Mouse (Mus musculus): ENCODE results near the gene Gm49601. TPM values are rescaled to one million over a fixed set of nuclear protein-coding genes. Genes with fewer than 3 reads are reported as not detected.

The Gm49601 gene
- polyA plus RNA-seq, 1 experiment: not detected

DNA sequence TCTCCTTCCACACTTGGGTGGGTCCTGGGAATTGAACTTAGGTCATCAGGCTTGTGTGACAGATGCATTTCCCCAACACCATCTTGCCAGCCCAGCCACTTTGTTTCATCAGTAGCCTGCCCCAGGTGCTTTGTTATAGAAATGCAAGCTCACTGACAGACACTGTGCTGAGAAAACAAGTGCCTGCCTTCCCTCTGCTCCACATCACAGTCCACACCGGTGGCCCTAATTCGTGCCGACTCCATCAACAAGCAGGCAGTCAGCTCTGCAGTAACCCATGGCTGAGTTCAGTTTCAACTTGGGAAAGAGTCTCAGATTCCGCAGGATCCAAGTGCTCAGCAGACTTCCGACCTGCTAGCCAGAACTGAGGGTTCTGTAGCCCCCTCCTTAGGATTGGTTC is 10.2 kb upstream of the Gm49601 start:
- no peak for TF ChIP-seq GATA1 (IDR thresholded peaks at IDR 0.05; ENCODE audit: low read length)

DNA sequence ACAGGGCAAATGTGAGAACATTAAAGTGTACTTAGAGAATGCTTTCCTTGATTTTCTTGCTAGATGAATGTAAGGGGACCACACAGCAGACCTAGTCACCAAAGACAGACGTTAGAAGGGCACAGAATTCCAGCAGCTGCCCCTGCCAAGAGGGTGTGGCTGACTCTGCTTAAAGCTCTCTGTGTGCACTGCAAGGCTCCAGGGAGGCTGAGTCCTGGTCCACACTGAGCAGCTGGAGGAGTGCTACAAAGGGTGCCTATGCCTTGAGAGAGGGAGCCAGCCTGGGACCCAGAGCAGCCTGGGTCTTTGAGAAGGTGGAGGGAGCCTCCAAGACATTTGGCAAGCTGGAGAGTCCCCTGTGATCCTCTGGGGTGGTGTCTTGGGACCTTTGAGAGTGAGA is 7.1 kb upstream of the Gm49601 start:
- no peak for TF ChIP-seq GATA1 (IDR thresholded peaks at IDR 0.05; ENCODE audit: low read length)

DNA sequence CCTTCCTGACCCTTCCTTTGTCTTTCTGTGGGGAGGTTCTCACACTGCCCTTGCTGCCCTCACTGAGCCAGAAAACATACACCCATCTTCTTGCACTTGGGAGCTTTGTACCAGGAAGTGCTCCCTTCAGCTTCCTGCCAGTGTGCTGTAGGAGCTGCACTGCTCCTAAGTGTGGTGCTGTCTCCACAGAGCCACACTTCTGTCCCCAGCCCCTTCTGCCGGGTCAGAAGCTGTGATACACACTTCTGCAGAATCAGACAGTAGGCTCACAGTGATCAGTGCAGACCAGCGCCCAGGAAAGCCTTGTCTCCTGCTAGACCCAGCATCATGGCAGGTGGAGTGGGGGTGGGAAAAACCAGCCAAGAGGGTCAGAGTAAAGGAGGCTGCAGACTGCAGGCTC is 6.6 kb upstream of the Gm49601 start:
- no peak for TF ChIP-seq GATA1 (IDR thresholded peaks at IDR 0.05; ENCODE audit: low read length)

DNA sequence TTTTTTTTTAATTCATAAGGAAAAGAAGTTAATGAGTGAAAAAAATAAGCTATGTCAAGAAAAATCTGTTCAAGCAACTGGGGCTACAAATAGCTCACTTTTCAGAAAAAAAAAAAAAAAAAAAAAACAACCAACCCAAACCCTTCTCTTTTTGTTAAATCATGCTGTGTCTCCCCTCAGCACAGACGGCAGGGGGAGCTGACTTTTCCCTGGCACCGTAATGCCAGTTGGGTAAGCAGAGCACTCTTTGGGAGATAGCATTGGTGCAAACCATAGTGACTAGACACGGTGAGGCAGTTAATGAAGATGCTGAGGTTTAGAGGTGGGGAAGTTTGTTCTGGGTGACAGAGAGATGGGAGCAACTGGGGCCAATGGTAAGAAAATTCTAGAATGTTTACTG is 5.8 kb upstream of the Gm49601 start:
- no peak for TF ChIP-seq GATA1 (IDR thresholded peaks at IDR 0.05; ENCODE audit: low read length)

DNA sequence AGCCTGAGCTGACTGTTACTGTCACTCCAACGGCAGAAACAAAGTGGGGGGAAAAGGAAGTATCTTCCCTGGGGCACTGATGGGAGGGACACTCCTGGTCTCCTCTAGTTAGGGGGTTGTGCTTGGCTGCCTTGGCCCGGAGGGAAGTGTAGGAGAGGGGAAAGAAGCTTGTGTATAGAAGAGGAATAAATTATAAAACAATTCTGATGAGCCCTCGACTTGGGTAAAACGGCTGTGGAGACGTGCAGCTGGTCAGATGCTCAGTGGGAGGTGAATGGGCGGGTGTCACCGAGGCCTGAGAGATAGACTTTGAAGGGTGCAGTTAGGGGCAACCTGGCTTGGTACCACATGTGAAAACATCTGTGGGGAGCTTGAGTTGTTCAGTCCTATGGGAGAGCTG is 4.9 kb upstream of the Gm49601 start:
- TF ChIP-seq GATA1 (IDR thresholded peaks at IDR 0.05; ENCODE audit: low read length): no peak

DNA sequence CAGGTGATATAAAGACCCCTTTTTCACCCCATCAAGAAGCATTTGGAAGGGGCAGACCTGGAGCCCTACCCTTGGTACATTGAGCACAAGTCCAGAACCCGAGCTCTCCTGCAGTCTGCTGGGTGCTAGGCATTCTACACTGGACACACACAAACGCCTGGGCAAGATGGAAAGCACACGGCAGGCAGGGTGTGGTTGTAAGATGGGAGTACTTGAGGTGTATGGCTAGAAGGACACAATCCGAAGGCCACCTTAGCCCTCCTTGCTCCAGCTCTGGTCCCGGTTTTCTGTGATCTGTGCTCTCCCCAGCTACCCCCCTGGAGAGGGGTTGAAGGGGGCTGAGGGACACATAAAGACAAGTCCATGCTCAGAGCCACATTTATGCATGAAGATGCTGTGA is 4.1 kb upstream of the Gm49601 start:
- no peak for TF ChIP-seq GATA1 (IDR thresholded peaks at IDR 0.05; ENCODE audit: low read length)

DNA sequence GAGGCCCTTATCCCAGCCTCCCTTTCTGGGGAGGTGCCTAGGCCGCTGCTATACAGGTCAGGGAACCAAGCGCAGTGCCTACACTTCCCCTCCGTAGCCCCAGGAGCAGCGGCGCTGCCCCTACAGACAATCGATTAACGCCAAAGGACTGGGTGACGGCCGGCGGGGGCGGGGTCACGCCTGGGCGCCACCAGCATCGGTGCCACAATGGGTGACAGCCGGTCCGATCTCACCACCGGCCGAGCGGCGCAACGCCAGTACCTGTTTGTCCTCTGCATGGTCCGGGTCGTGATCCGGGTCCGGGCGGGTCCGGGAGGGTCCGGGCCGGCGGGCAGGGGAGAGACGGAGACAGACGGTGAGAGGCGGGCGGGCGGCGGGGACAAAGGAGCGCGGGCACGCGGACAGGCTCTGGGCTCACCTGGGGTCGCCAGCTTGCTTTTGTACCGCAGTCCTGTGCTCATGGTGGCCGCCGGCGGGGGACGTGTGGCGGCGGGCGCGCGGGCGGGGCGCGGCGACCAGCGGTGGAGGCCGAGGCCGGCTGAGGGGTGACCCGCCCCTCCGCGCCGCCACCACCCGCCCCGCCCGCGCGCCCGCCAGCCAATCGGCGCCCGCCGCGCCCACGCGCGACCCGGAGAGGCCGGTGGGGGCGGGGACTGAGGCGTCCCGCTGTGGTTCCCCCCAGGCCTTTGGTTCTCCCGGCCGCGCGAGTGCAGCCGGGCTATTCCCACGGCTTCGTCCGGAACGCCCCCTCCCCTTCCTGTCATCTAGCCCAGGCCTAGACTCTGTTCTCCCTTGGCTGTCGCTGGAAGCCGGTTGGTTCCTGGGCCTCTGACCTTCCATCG is 3.4 kb upstream of the Gm49601 start, which contains the start of gene Sept5:
Sept5 (minus strand) TSS at position 565 of the 842 bp plus-strand sequence.
- TF ChIP-seq GATA1 (IDR thresholded peaks at IDR 0.05; ENCODE audit: low read length): no peak

DNA sequence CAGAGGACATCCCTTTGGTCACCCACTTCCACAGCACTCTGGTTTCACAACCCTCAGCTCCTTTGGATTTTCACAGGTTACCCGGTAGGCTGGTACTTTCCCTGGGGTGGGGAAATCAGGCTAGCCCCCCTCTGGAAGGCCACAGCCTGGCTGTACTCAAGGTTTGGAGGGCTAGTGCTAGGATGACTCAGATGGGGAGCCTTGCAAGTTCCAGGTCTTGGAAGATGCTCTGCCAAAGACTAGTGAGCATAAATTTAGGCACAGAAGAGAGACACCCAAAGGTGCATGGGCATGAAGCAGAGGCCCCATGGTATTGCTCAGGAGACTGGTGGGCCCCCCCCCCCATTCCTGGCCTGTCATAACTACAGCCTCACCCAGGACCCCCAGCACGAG is 2.7 kb upstream of the Gm49601 start:
- no peak for TF ChIP-seq GATA1 (IDR thresholded peaks at IDR 0.05; ENCODE audit: low read length)

DNA sequence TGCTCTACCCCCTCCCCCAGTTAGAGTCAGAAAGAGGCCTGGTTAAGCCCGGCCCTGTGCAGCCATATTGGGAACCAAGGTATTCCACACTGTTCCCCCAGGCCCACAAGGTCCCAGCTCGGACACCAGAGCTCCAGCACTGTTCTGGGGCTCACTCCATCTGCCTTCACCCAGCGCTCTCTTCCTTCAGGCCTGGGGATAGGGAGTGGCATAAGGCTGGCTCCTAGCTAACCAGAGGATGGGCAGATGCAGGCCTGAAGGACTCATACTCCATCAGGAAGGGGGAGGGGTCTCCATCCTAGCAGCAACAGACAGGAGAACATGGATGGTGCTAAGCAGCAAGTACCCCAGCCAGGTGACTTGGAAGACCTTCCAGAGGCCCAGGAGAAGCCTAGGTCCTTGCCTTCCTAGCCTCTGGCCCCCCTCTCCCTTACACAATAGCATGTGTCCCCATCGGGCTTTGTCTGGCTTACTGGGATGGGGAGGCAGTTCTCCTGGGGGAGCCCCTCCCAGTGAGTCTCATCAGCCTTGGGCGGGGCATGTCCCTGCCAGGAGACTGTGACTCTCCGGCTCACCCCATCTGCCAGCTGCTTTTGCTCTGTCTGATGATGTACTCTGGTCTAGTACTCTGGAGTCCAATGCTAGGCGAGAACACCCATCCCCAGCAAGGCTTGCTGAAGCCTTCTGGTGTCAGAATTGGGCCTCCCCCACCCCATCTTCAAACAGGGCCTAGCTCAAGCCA is 2.1 kb upstream of the Gm49601 start:
- no peak for TF ChIP-seq GATA1 (IDR thresholded peaks at IDR 0.05; ENCODE audit: low read length)

DNA sequence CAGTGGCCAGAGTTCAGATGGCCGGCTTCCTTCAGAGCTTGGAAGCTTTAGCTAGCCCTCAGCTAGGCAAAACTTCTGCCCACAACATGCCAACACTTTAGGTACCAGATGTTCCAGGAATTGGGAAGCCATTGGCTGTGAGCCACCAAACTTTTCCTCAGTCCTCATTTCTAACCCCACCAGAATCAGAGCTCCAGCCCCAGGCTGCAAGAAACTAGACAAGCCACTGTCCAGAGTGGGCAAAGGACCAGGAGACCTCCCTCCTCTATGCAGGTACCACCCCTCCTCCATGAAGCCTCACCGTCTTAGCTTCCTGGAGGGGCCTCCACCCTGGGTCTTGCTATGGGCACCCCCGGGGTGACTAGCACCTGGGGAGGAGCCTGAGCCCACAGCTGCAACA is 936 bp upstream of the Gm49601 start:
- no peak for TF ChIP-seq GATA1 (IDR thresholded peaks at IDR 0.05; ENCODE audit: low read length)

DNA sequence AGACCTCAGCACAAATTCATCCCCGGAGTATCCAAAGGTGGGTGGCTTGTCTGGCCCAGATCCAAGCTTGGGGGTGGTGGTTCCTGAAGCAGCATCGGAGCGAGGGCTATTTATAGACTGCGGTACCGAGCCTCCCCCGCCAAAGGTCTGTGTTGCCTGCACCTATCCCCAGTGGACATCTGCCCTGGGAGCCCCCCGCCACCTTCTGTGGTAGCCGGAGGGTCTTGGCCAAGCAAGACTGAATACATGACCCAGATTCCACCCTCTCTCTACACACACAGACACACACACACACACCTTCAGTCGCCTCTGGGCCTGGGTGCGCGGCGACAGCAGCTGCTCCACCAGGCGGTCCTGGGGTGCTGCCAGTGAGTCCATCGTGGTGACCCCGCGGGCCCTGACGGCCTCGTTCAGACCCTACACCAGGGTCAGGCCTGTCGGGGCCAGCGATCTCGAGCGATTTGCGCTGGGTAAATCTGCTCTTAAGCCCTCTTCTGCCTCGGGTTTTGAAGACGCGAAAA is 376 bp downstream of the Gm49601 start:
- no peak for TF ChIP-seq GATA1 (IDR thresholded peaks at IDR 0.05; ENCODE audit: low read length)

DNA sequence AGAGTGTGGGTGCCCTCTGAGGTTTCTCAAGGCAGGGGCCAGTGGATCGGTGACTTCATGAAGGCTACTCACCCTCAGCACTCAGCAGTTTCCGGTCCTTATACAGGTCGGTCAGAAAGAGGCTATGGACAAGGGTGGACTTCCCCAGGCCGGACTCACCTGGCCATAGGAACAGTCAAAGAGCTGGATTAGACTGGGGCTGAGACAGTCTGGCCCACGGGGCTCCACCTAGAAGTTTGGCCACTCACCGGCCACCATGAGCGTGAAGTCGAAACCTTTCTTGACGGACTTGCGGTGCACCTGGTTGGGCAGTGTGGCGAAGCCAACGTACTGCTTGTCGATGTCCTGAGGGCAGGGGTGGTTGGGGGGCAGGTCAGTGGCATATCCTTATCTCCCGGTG is 1.1 kb downstream of the Gm49601 start:
- no peak for TF ChIP-seq GATA1 (IDR thresholded peaks at IDR 0.05; ENCODE audit: low read length)

DNA sequence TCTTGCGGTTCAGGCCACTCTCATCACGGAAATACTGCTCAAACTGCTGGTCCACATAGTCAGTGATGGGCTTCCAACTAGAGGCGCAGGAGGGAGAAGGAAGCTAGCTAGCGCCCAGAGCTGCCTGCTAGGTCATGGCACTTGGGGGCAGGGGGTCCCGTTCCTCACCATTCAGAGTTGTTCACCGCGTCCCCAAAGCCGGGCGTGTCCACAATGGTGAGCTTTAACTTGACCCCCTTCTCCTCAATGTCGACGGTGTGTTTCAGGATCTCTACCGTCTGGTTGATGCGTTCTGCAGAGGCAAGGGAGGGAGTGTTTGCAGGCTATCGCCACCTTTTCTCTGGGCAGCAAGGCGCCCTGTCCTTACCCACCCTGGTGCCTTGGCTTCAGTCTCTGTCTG is 1.6 kb downstream of the Gm49601 start:
- no peak for TF ChIP-seq GATA1 (IDR thresholded peaks at IDR 0.05; ENCODE audit: low read length)

DNA sequence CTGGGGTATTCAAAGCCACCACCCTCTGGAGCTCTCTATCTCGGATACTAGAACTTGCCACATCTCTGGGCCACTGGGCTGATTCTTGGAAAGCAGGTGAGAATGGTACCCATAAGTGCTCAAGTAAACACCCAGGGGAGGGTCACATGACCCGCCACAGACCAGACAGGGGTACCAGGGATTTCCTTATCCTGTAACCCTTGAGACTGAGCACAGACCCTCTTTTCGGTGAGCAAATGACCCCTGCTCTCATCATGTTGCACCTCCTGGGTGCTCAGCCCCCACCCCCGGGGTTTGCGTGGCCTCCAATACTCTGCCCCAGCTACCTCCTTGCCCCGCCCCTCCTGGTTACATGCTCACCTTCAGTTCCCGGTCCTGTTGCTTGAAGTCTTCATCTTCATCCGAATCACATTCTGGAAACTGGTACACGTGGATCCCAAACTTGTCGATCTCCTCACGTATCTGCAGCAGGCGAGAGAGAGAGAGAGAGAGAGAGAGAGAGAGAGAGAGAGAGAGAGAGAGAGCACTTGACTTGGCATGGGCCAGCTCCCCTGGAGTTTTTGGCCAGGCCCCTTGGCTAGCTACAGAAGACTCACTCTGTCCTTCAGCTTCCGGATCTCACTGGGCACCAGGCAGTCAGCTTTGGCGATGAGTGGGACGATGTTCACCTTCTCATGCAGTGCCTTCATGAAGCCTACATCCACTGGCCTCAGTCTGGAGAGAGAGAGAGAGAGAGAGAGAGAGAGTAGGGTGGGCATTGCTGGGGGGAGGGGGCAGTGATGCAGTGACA is 2.3 kb downstream of the Gm49601 start:
- no peak for TF ChIP-seq GATA1 (IDR thresholded peaks at IDR 0.05; ENCODE audit: low read length)

DNA sequence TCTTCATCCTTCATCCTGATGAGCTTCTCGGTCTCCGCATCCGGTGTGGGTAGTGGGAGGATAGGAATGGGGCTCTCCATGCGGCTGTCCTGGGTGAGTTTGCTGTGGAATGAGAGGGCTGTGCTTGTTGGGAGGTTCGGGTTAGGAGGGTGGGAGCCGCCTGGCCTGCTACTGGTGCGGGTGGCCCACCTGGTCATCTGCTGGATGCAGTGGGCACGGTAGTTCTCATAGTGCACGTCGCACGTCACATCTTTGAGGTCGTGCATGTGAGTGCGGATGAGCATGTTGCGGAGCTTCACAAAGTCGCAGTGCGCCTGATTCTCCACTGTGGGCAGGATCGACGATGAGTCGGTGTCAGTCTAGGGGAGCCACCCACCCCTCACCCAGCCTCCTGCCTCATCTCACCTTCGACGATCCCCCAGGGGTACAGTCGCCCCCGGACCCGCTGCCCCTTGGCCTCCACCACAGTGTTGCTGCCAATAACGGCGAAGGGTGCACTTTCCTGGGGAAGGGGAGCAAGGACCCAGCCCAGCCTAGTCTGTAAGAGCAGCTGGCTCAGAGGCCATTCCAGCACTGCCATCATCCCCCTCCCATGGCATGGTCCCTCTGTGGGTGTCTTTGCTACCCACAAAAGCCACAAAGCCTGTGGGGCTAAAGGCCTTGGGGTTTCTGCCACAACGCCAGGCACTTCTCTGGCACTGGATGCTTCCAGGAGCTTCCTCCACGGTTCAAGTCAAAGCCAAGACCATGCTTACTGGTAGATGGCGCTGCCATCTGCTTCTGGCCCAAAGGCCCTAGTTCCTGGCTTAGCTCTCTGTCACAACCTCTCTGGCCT is 3.1 kb downstream of the Gm49601 start:
- no peak for TF ChIP-seq GATA1 (IDR thresholded peaks at IDR 0.05; ENCODE audit: low read length)

Data from G1E-ER4 (cell line).